Mouse (Mus musculus) liver, embryonic 13.5 days (tissue): ENCODE measurements around the gene Atxn3. TPM values are rescaled to one million over a fixed set of nuclear protein-coding genes. Genes with fewer than 3 reads are reported as not detected.

Experiments used
- ATAC-seq: fragments of 200-750 bp; cut with Nextera tagmentation; 2 replicates; pipeline ENCODE4 v1.8.0; 2017; ENCODE audit warnings: low read depth, mild to moderate bottlenecking, moderate number of reproducible peaks, moderate library complexity
- DNase-seq: peaks from one replicate; pipeline ENCODE4 v3.0.0; 2022
- H3K27ac ChIP-seq: fragments of 300-500 bp; sonication (generic); 2 replicates; pipeline ENCODE4 v1.5.1; 2015; ENCODE audit warnings: moderate library complexity, mild to moderate bottlenecking, inconsistent platforms
- H3K27me3 ChIP-seq: fragments of 300-500 bp; sonication (generic); 2 replicates; pipeline ENCODE4 v1.6.1; 2015; ENCODE audit warnings: mild to moderate bottlenecking, inconsistent platforms
- H3K36me3 ChIP-seq: fragments of 300-500 bp; sonication (generic); 2 replicates; pipeline ENCODE4 v1.6.1; 2015; ENCODE audit warnings: mild to moderate bottlenecking, inconsistent platforms
- H3K4me1 ChIP-seq: fragments of 300-500 bp; sonication (generic); replicated peaks from 2 replicates; pipeline ENCODE4 v1.6.1; 2015; ENCODE audit warnings: inconsistent platforms
- H3K4me2 ChIP-seq: fragments of 300-500 bp; sonication (generic); 2 replicates; pipeline ENCODE4 v1.6.1; 2015; ENCODE audit warnings: inconsistent platforms, mild to moderate bottlenecking, moderate library complexity
- H3K4me3 ChIP-seq: fragments of 300-500 bp; sonication (generic); replicated peaks from 2 replicates; pipeline ENCODE4 v1.5.1; 2015; ENCODE audit warnings: mild to moderate bottlenecking, inconsistent platforms
- H3K9ac ChIP-seq: fragments of 300-500 bp; sonication (generic); 2 replicates; pipeline ENCODE4 v1.6.1; 2015; ENCODE audit warnings: mild to moderate bottlenecking, inconsistent platforms
- H3K9me3 ChIP-seq: fragments of 300-500 bp; sonication (generic); replicated peaks from 2 replicates; pipeline ENCODE4 v1.6.1; 2016; ENCODE audit warnings: inconsistent platforms
- WGBS: fragments of 180-500 bp; shearing (Covaris S2); methylation state at CpG from one replicate; pipeline ENCODE4 v1.1.7; 2015; ENCODE audit not compliant: insufficient replicate concordance; 5-methylcytosine and 5-hydroxymethylcytosine counted together
- polyA plus RNA-seq: library from polyadenylated mRNA; unstranded; fragments of >200 nt; fragmentation: Nextera tagmentation; extraction: Ambion mirVana; gene quantifications from 2 replicates; pipeline ENCODE4 v1.2.1, GENCODE M21; 2015

The Atxn3 gene
- polyA plus RNA-seq, 1 experiment from 2014 or later = 10.5 TPM

DNA sequence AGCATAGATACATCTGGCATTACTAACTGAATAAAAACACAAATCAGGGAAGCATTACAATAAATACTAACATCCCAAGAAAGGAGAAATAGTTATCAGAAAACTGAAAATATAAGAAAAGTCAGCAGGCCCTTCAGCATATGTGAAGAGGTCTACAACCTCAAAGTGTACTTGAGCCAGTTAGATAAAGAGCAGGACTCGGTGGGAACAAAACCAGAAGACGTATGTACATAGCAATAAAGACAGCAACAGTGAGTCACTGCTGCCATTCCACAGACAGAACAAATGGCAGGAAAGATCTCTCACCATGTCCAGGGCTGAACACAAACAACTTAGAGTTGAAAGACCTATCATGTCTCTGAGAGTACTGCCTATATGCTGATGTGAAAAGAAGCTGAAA is 69.7 kb downstream of the Atxn3 start:
- Histone ChIP-seq H3K9me3 (no peaks in the 10 kb centered on the region), H3K4me3 (no peak overlapping the region), H3K9ac (no peak overlapping the region), H3K4me2 (no peak overlapping the region), H3K27ac (no peak overlapping the region), H3K36me3 (peaks cover 65% of the 10 kb centered on the region), H3K4me1 (no peaks in the 10 kb centered on the region), H3K27me3 (no peaks in the 10 kb centered on the region)
- DNase-seq = no peak
- no peak for ATAC-seq
- WGBS = 70% methylated on average over 2 of the region's 2 CpGs

DNA sequence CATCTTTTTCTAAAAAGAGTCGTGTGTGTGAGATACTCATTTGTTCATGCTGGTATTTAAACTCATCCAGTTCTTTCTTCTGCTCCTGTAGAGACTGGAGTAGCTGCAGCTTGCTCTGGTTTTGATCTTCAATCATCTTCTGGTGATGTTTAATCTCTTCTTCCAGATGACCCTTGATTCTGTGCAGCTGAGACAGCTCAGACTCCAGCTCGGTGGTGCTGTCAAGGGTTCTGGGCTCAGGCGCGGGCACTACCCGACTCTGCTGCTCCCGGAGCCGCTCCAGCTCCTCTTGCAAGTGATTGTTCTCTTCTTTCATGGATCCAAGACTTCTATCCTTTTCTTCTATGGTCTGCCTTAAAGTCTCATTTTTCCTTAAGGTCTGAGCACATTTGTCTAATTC is 73.1 kb downstream of the Atxn3 start:
- H3K4me1 ChIP-seq = no peaks in the 10 kb centered on the region
- H3K4me2 ChIP-seq = no peak overlapping the region
- no peak overlapping the region for H3K9ac ChIP-seq
- H3K27me3 ChIP-seq = no peaks in the 10 kb centered on the region
- no peak for DNase-seq
- H3K9me3 ChIP-seq = no peaks in the 10 kb centered on the region
- peaks cover 55% of the 10 kb centered on the region for H3K36me3 ChIP-seq
- 85% methylated on average over 7 of the region's 7 CpGs for WGBS
- no peak overlapping the region for H3K27ac ChIP-seq
- ATAC-seq = no peak
- H3K4me3 ChIP-seq = no peak overlapping the region

DNA sequence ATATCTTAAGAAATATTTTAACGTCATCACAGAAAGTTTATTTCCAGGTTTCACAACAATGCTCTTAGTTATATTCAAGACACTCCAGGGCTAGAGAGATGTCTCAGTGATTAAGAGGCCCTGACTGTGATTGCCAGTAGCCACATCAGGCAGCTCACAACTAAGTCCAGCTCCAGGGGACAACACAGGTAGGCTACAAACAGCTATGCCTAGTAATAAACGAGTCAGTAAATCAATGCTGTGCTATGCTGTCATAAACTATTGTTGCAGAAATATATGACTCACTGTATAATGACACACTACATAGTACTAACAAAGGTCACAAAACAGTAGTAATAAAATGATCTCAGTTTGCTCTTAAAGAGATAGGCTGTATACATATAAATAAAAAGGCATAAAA is 81.7 kb downstream of the Atxn3 start:
- Histone ChIP-seq H3K4me1 (no peaks in the 10 kb centered on the region), H3K27ac (no peak overlapping the region), H3K4me3 (no peak overlapping the region), H3K9me3 (no peaks in the 10 kb centered on the region), H3K27me3 (no peaks in the 10 kb centered on the region), H3K4me2 (no peak overlapping the region), H3K36me3 (peaks cover 53% of the 10 kb centered on the region), H3K9ac (no peak overlapping the region)
- 80% methylated on average over 2 of the region's 2 CpGs for WGBS
- DNase-seq (no peak), ATAC-seq (no peak)

DNA sequence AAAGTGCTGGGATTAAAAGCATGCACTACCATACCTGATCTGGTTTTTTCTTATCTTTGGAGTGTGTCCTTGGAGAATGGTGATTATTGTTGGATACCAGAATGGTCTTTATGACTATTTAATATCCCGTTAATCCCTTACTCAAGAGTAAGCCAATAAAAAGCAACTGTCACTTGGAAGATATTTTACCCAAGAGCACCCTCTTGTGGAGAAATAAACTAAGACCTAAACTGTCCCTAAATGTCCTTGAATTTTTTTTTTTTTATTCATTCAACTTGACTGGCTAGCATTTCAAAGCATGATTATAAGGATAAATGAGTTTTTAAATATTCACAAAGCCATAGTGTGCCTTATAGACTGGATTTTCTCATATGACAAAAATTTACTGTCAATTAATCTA is 82.9 kb downstream of the Atxn3 start:
- WGBS = 60% methylated on average over 1 of the region's 1 CpGs
- no peaks in the 10 kb centered on the region for H3K9me3 ChIP-seq
- H3K27me3 ChIP-seq = no peaks in the 10 kb centered on the region
- H3K9ac ChIP-seq = no peak overlapping the region
- H3K4me2 ChIP-seq = no peak overlapping the region
- H3K4me3 ChIP-seq = no peak overlapping the region
- no peaks in the 10 kb centered on the region for H3K4me1 ChIP-seq
- no peak overlapping the region for H3K27ac ChIP-seq
- no peak for ATAC-seq
- no peak for DNase-seq
- peaks cover 48% of the 10 kb centered on the region for H3K36me3 ChIP-seq

Other genes starting within 250 kb of the Atxn3 start
- gene Tc2n, start 239.7 kb downstream of the Atxn3 start, polyA plus RNA-seq = 0.05 and 0.15 TPM in 2 replicates
- 5.6 and 6.3 TPM in 2 replicates for gene Fbln5, start 139.2 kb downstream of the Atxn3 start, polyA plus RNA-seq
- 8.9 and 9.0 TPM in 2 replicates for gene Trip11, start 45.0 kb downstream of the Atxn3 start, polyA plus RNA-seq
- gene Cpsf2, start 17.7 kb upstream of the Atxn3 start, polyA plus RNA-seq = 24.7 and 28.5 TPM in 2 replicates
- 0.07 and 0.14 TPM in 2 replicates for gene Slc24a4, start 170.5 kb upstream of the Atxn3 start, polyA plus RNA-seq